Mouse (Mus musculus) myocyte (in vitro differentiated cells): ENCODE measurements at regions not wholly inside any gene's neighbourhood (a gene's known extent, or its start where the extent isn't known, plus 50 kb on each side); places are given as distances from the start of the nearest gene placed in this dataset.
"Not testable (repeated sequence)": the region's sequence is repeated elsewhere in the genome, so short reads cannot be mapped to it uniquely, and the experiment has no call there.

ENCODE experiments used
- H3K27me3 ChIP-seq: one replicate; pipeline ENCODE4 v1.6.1; 2011; ENCODE audit not compliant: control insufficient read depth, insufficient read depth, insufficient read length
- H3K36me3 ChIP-seq: one replicate; pipeline ENCODE4 v1.6.1; 2011; ENCODE audit not compliant: control insufficient read depth, insufficient read depth
- H3K4me2 ChIP-seq: one replicate; pipeline ENCODE4 v1.6.1; 2011; ENCODE audit warnings: low read depth, control low read depth
- H3K4me3 ChIP-seq: one replicate; pipeline ENCODE4 v1.5.1; 2011; ENCODE audit warnings: mild to moderate bottlenecking, control low read depth, moderate library complexity
- H3K79me2 ChIP-seq: one replicate; pipeline ENCODE4 v1.6.1; 2011; ENCODE audit not compliant: control insufficient read depth, insufficient read depth
- H3ac ChIP-seq: one replicate; pipeline ENCODE4 v1.6.1; 2011; ENCODE audit not compliant: control insufficient read depth, insufficient read length
- CEBPB ChIP-seq: IDR thresholded peaks from 2 replicates; pipeline ENCODE4 v1.6.1; 2011; ENCODE audit warnings: mild to moderate bottlenecking, moderate library complexity; ENCODE audit not compliant: poor library complexity, insufficient read depth, severe bottlenecking
- E2F4 ChIP-seq: IDR thresholded peaks from one replicate; pipeline ENCODE4 v1.6.1; 2011; ENCODE audit warnings: mild to moderate bottlenecking, control low read depth, moderate library complexity; ENCODE audit not compliant: insufficient read depth
- MAX ChIP-seq: IDR thresholded peaks from one replicate; pipeline ENCODE4 v1.6.1; 2011; ENCODE audit warnings: low read depth, mild to moderate bottlenecking, control low read depth
- MYOD1 ChIP-seq, 3 experiments: IDR thresholded peaks; one replicate each; pipeline ENCODE4 v1.6.1; 2011; ENCODE audit warnings: control low read depth in 2 of 3, low read depth in 2 of 3, mild to moderate bottlenecking in 2 of 3, moderate library complexity in 1 of 3; ENCODE audit not compliant: insufficient read length in 2 of 3, control insufficient read depth in 1 of 3
- MYOG ChIP-seq, 3 experiments: IDR thresholded peaks; one replicate each; pipeline ENCODE4 v1.6.1; 2011; ENCODE audit warnings: control low read depth in 2 of 3, low read depth in 2 of 3, mild to moderate bottlenecking in 2 of 3; ENCODE audit not compliant: insufficient read length in 2 of 3, control insufficient read depth in 1 of 3, insufficient read depth in 1 of 3
- POLR2A ChIP-seq: IDR thresholded peaks from one replicate; pipeline ENCODE4 v1.6.1; 2011; ENCODE audit warnings: low read depth, mild to moderate bottlenecking, control low read depth, moderate library complexity; ENCODE audit not compliant: insufficient read length
- POLR2AphosphoS2 ChIP-seq: IDR thresholded peaks from one replicate; pipeline ENCODE4 v1.6.1; 2011; ENCODE audit warnings: low read depth, control low read depth; ENCODE audit not compliant: insufficient read length
- REST ChIP-seq: IDR thresholded peaks from one replicate; pipeline ENCODE4 v1.6.1; 2011; ENCODE audit warnings: mild to moderate bottlenecking, control low read depth, moderate library complexity; ENCODE audit not compliant: insufficient read depth, insufficient read length
- SRF ChIP-seq: IDR thresholded peaks from one replicate; pipeline ENCODE4 v1.6.1; 2011; ENCODE audit warnings: low read depth; ENCODE audit not compliant: control insufficient read depth, insufficient read length
- TCF12 ChIP-seq: IDR thresholded peaks from one replicate; pipeline ENCODE4 v1.6.1; 2011; ENCODE audit warnings: mild to moderate bottlenecking, control low read depth; ENCODE audit not compliant: poor library complexity, insufficient read depth, severe bottlenecking
- TCF3 ChIP-seq: IDR thresholded peaks from one replicate; pipeline ENCODE4 v1.6.1; 2011; ENCODE audit warnings: low read depth, control low read depth; ENCODE audit not compliant: insufficient read length
- USF1 ChIP-seq: IDR thresholded peaks from one replicate; pipeline ENCODE4 v1.6.1; 2011; ENCODE audit warnings: low read depth, mild to moderate bottlenecking, control low read depth, moderate library complexity

GRCm38 (mm10) chr1:109811191-109811590 lies 171.0 kb upstream of the Cdh7 start:
- not testable (repeated sequence) for H3K36me3 ChIP-seq, H3K4me2 ChIP-seq, H3ac ChIP-seq, H3K27me3 ChIP-seq, H3K4me3 ChIP-seq, H3K79me2 ChIP-seq

GRCm38 (mm10) chr1:109850591-109850990 lies 131.6 kb upstream of the Cdh7 start:
- H3ac ChIP-seq: no peak overlapping the region
- H3K27me3 ChIP-seq: no peaks in the 10 kb centered on the region
- no peak overlapping the region for H3K4me2 ChIP-seq
- no peak overlapping the region for H3K4me3 ChIP-seq
- no peaks in the 10 kb centered on the region for H3K36me3 ChIP-seq
- TF ChIP-seq SRF (no peak), MYOD1 (IDR thresholded peaks at IDR 0.05; ENCODE audit: control insufficient read depth in 1 of 3, insufficient read length in 2 of 3, low read depth in 2 of 3) (no peak), MAX (no peak), POLR2AphosphoS2 (no peak), USF1 (no peak), REST (no peak), E2F4 (no peak), CEBPB (no peak), TCF12 (no peak), TCF3 (no peak), MYOG (IDR thresholded peaks at IDR 0.05; ENCODE audit: control insufficient read depth in 1 of 3, insufficient read depth in 1 of 3, insufficient read length in 2 of 3, low read depth in 2 of 3) (no peak), POLR2A (no peak)
- no peaks in the 10 kb centered on the region for H3K79me2 ChIP-seq

- no peak overlapping the region for H3ac ChIP-seq
- H3K4me3 ChIP-seq: no peak overlapping the region
- H3K27me3 ChIP-seq: no peaks in the 10 kb centered on the region
- no peaks in the 10 kb centered on the region for H3K79me2 ChIP-seq
- no peaks in the 10 kb centered on the region for H3K36me3 ChIP-seq
- TF ChIP-seq TCF12 (no peak), E2F4 (no peak), CEBPB (no peak), MYOD1 (IDR thresholded peaks at IDR 0.05; ENCODE audit: control insufficient read depth in 1 of 3, insufficient read length in 2 of 3, low read depth in 2 of 3) (no peak), MAX (no peak), MYOG (IDR thresholded peaks at IDR 0.05; ENCODE audit: control insufficient read depth in 1 of 3, insufficient read depth in 1 of 3, insufficient read length in 2 of 3, low read depth in 2 of 3) (no peak), POLR2AphosphoS2 (no peak)
- H3K4me2 ChIP-seq: no peak overlapping the region
Observed at GRCm38 (mm10) chr1:109898652-109899051, 83.6 kb upstream of the Cdh7 start.

DNA sequence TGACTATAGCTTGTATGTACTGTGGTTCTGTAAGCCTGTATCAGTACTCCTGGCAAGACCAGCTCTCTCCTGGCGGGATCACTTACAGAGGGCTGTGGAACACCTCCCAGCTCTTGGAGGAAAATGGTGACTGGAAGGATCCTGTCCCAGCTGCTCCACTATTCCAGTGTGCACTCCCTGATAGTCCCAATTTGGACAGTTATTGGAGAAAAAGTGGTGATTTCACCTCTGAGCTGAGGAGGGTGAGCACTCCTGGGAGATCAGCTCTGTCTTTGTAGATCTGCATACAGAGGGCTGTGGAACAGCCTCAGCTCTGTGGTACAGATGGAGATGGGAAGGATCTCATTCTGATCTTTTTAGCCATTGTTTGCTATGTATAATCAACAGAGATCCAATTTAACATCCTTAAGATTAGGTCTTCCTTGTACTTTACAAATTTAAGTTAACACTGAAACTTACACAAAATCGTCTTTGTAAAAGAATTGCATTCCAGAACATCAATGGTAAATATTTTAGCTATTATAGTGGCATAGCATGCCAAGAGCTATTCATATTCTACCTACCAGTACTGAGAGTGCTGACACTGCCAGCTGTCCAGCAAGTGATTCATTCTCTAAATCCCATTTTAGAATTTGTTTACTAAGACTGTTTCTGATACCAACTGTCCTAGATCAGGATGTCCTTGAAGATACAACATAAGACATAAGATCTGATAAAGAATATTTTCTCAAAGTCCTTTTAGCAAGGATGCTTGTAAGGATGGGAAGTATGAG lies 52.6 kb upstream of the Cdh7 start:
- Histone ChIP-seq H3K27me3 (no peaks in the 10 kb centered on the region), H3K4me2 (no peak overlapping the region), H3K4me3 (no peak overlapping the region), H3ac (no peak overlapping the region), H3K79me2 (no peaks in the 10 kb centered on the region), H3K36me3 (no peaks in the 10 kb centered on the region)
- TF ChIP-seq MYOG (IDR thresholded peaks at IDR 0.05; ENCODE audit: control insufficient read depth in 1 of 3, insufficient read depth in 1 of 3, insufficient read length in 2 of 3, low read depth in 2 of 3): peak in 1 of 3 experiments; percentile 22
- no peak for TF ChIP-seq SRF
- TF ChIP-seq CEBPB: no peak
